Mouse (Mus musculus): ENCODE measurements around the gene Iqsec1.

The Iqsec1 gene

GRCm38 (mm10) chr6:90997025-90997424 lies 8.5 kb upstream of the Iqsec1 start:
- Histone ChIP-seq H3K36me3 (ENCODE audit: control insufficient read depth, insufficient read depth, low read length, poor library complexity, severe bottlenecking) (no peaks in the 10 kb centered on the region), H3K27me3 (ENCODE audit: control insufficient read depth, insufficient read depth, low read length, poor library complexity, severe bottlenecking) (no peaks in the 10 kb centered on the region)
- DNase-seq (ENCODE audit: low read depth, low spot score): no peak

- no peaks in the 10 kb centered on the region for H3K36me3 ChIP-seq (ENCODE audit: control insufficient read depth, insufficient read depth, low read length, poor library complexity, severe bottlenecking)
- DNase-seq (ENCODE audit: low read depth, low spot score): no peak
- no peaks in the 10 kb centered on the region for H3K27me3 ChIP-seq (ENCODE audit: control insufficient read depth, insufficient read depth, low read length, poor library complexity, severe bottlenecking)
Measured at GRCm38 (mm10) chr6:90996181-90996580, 7.7 kb upstream of the Iqsec1 start.

- no peak for DNase-seq (ENCODE audit: low read depth, low spot score)
- H3K36me3 ChIP-seq (ENCODE audit: control insufficient read depth, insufficient read depth, low read length, poor library complexity, severe bottlenecking): no peaks in the 10 kb centered on the region
Measured at GRCm38 (mm10) chr6:90988299-90988625, 223 bp downstream of the Iqsec1 start.

DNA sequence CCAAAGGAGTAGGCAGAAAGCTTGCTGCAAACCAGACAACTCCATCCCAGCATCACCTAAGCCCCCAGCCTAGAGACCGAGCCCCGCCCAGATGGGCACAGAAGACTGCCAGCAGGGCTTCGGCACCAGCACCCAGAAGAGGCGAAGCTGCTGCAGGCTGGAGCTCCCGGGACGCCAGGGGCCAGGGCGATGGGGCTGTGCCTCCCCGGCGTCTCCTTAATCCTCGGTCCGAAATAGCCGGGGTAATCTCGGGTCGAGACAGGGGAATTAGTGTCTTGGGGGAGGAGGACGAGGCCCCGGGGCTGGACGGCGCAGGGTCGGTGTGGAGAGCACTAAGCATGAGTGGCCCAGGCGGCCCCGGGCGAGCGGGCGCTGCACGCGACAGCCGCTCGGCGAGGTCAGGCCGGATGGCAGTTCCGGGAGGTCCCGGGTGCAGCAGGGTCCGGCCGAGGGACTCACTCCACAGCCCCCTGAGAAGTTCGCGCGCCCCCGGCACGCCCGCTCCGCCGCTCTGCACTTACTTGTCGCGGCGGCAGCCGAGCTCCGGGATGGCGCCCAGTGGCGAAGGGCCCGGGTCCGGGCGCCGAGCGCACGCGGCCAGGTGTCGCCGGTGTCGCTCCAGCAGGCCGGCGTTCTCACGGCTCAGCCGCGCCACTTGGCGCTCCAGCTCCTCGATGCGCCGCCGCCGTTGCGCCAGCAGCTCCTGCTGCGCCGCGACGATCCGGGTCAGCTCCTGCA lies 755 bp downstream of the Iqsec1 start:
- peak; percentile 15 for DNase-seq (ENCODE audit: low read depth, low spot score)
- Histone ChIP-seq H3K27me3 (ENCODE audit: control insufficient read depth, insufficient read depth, low read length, poor library complexity, severe bottlenecking) (no peaks in the 10 kb centered on the region), H3K36me3 (ENCODE audit: control insufficient read depth, insufficient read depth, low read length, poor library complexity, severe bottlenecking) (no peaks in the 10 kb centered on the region)

More at GRCm38 (mm10) chr6:90988299-90988625, 223 bp downstream of the Iqsec1 start:
- no peaks in the 10 kb centered on the region for H3K27me3 ChIP-seq (ENCODE audit: control insufficient read depth, insufficient read depth, low read length, poor library complexity, severe bottlenecking)

GRCm38 (mm10) chr6:90984101-90984500 lies 4.4 kb downstream of the Iqsec1 start:
- Histone ChIP-seq H3K36me3 (ENCODE audit: control insufficient read depth, insufficient read depth, low read length, poor library complexity, severe bottlenecking) (no peaks in the 10 kb centered on the region), H3K27me3 (ENCODE audit: control insufficient read depth, insufficient read depth, low read length, poor library complexity, severe bottlenecking) (no peaks in the 10 kb centered on the region)
- DNase-seq (ENCODE audit: low read depth, low spot score): no peak

GRCm38 (mm10) chr6:90974279-90974678 lies 14.2 kb downstream of the Iqsec1 start:
- Histone ChIP-seq H3K27me3 (ENCODE audit: control insufficient read depth, insufficient read depth, low read length, poor library complexity, severe bottlenecking) (no peaks in the 10 kb centered on the region), H3K36me3 (ENCODE audit: control insufficient read depth, insufficient read depth, low read length, poor library complexity, severe bottlenecking) (no peaks in the 10 kb centered on the region)
- no peak for DNase-seq (ENCODE audit: low read depth, low spot score)

GRCm38 (mm10) chr6:90969341-90969871 lies 19.1 kb downstream of the Iqsec1 start:
- no peaks in the 10 kb centered on the region for H3K36me3 ChIP-seq (ENCODE audit: control insufficient read depth, insufficient read depth, low read length, poor library complexity, severe bottlenecking)

DNA sequence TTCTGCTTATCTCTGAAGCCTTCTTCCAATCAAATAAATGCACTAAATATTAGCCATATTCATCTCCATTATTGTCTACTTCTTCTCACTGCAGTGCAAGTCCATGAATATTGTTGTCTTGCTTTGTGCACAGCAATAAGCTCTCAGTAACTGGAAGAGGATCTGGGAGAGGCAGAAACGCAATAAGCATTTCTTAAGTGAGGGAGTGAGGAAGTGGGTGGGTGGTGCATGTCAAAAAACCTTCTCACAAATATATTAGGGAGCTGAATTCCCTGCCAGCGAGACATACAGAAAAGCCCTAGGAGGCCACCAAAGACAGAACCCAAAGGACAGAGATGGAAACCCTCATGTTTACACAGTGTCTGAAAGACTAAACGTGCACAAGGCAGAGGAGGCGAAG lies 35.1 kb downstream of the Iqsec1 start:
- H3K27me3 ChIP-seq (ENCODE audit: control insufficient read depth, insufficient read depth, low read length, poor library complexity, severe bottlenecking): no peaks in the 10 kb centered on the region
- no peak for DNase-seq (ENCODE audit: low read depth, low spot score)
- no peaks in the 10 kb centered on the region for H3K36me3 ChIP-seq (ENCODE audit: control insufficient read depth, insufficient read depth, low read length, poor library complexity, severe bottlenecking)

More at GRCm38 (mm10) chr6:90969341-90969871, 19.1 kb downstream of the Iqsec1 start:
- DNase-seq (ENCODE audit: low read depth, low spot score): no peak
- no peaks in the 10 kb centered on the region for H3K27me3 ChIP-seq (ENCODE audit: control insufficient read depth, insufficient read depth, low read length, poor library complexity, severe bottlenecking)

- Histone ChIP-seq H3K27me3 (ENCODE audit: control insufficient read depth, insufficient read depth, low read length, poor library complexity, severe bottlenecking) (no peaks in the 10 kb centered on the region), H3K36me3 (ENCODE audit: control insufficient read depth, insufficient read depth, low read length, poor library complexity, severe bottlenecking) (no peaks in the 10 kb centered on the region)
- DNase-seq (ENCODE audit: low read depth, low spot score): no peak
Measured at GRCm38 (mm10) chr6:90950936-90951335, 37.5 kb downstream of the Iqsec1 start.

GRCm38 (mm10) chr6:90948097-90948496 lies 40.4 kb downstream of the Iqsec1 start:
- Histone ChIP-seq H3K27me3 (ENCODE audit: control insufficient read depth, insufficient read depth, low read length, poor library complexity, severe bottlenecking) (no peaks in the 10 kb centered on the region), H3K36me3 (ENCODE audit: control insufficient read depth, insufficient read depth, low read length, poor library complexity, severe bottlenecking) (no peaks in the 10 kb centered on the region)
- no peak for DNase-seq (ENCODE audit: low read depth, low spot score)

DNA sequence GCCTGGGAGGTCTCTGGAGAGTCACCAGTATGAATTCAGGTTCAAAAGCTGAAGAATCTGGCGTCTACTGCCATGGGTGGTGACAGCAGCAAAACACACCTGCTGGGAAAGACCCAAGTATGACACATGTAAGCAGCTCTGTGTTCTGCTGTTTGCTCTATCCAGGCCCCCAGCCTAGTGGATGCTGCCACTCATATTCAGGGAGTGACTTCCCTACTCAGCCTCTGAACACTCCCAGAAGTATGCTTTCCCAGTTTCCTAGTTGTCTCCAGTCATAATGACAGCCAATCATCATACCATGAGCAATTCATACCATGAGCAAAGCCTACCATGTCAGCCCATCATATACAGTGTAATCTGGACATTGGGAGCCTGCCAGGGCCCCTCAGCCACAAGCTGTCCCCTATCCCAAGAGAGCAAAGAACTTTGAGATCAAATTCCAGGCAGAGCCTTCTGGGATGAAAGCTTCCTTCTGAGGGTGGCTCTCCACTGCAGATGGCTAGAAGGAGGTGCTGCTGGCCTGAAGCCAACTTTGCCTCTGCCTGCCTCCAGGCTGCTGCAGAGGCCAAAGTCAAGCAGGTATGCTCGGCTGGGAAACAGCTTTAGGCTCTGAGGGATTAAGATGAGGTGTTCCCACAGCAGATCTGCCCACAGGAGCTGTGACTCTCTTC lies 42.8 kb downstream of the Iqsec1 start:
- no peak for DNase-seq (ENCODE audit: low read depth, low spot score)
- Histone ChIP-seq H3K36me3 (ENCODE audit: control insufficient read depth, insufficient read depth, low read length, poor library complexity, severe bottlenecking) (no peaks in the 10 kb centered on the region), H3K27me3 (ENCODE audit: control insufficient read depth, insufficient read depth, low read length, poor library complexity, severe bottlenecking) (no peaks in the 10 kb centered on the region)

DNA sequence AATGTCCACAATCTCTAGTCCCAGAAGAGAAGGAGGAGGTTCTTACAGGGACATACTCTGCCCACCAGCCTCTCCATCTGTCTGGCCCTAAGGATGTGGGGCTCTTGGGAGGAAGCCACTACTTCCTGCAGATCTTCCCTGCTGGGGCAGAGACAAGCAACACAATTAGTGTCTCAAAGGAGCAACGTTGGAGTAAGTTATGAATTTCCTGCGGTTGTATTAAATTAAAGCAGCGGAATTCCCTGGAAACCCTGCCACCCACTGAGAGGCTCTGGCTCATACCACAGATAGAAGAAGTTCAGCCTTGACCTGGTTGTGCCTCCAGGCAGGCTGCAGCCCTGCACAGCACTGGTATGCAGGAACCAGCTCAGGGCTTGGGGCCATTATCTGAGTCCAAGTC lies 47.2 kb downstream of the Iqsec1 start:
- Histone ChIP-seq H3K27me3 (ENCODE audit: control insufficient read depth, insufficient read depth, low read length, poor library complexity, severe bottlenecking) (no peaks in the 10 kb centered on the region), H3K36me3 (ENCODE audit: control insufficient read depth, insufficient read depth, low read length, poor library complexity, severe bottlenecking) (no peaks in the 10 kb centered on the region)
- DNase-seq (ENCODE audit: low read depth, low spot score): no peak

- DNase-seq (ENCODE audit: low read depth, low spot score): no peak
- Histone ChIP-seq H3K36me3 (ENCODE audit: control insufficient read depth, insufficient read depth, low read length, poor library complexity, severe bottlenecking) (no peaks in the 10 kb centered on the region), H3K27me3 (ENCODE audit: control insufficient read depth, insufficient read depth, low read length, poor library complexity, severe bottlenecking) (no peaks in the 10 kb centered on the region)
Measured at GRCm38 (mm10) chr6:90933656-90934055, 54.8 kb downstream of the Iqsec1 start.

DNA sequence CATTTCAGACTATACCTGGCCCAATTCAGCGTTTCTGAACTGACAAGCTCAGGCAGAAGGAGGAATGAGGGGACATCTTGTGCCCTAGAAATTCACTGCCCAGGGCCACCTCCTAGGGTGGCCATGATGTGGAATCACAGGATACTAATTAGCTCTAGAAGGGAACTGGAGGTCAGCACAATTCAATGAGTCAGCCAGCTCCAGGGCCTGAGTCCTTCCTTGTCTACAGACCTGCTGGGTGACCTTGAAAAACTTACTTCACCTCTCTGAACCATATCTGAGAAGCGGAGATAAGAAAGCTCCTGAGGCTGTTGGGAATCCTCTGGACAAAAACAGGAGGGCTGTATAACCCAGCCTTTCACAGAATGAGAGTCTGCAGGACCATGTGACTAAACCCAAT lies 59.7 kb downstream of the Iqsec1 start:
- Histone ChIP-seq H3K27me3 (ENCODE audit: control insufficient read depth, insufficient read depth, low read length, poor library complexity, severe bottlenecking) (no peaks in the 10 kb centered on the region), H3K36me3 (ENCODE audit: control insufficient read depth, insufficient read depth, low read length, poor library complexity, severe bottlenecking) (no peaks in the 10 kb centered on the region)
- no peak for DNase-seq (ENCODE audit: low read depth, low spot score)

GRCm38 (mm10) chr6:90925472-90925871 lies 63.0 kb downstream of the Iqsec1 start:
- no peak for DNase-seq (ENCODE audit: low read depth, low spot score)
- no peaks in the 10 kb centered on the region for H3K27me3 ChIP-seq (ENCODE audit: control insufficient read depth, insufficient read depth, low read length, poor library complexity, severe bottlenecking)

More at GRCm38 (mm10) chr6:90925472-90925871, 63.0 kb downstream of the Iqsec1 start:
- H3K36me3 ChIP-seq (ENCODE audit: control insufficient read depth, insufficient read depth, low read length, poor library complexity, severe bottlenecking): no peaks in the 10 kb centered on the region

Measured in splenic B cell, adult 2 months (primary cell).